Mouse (Mus musculus): ENCODE measurements around the gene Fam20c.

Fam20c gene

DNA sequence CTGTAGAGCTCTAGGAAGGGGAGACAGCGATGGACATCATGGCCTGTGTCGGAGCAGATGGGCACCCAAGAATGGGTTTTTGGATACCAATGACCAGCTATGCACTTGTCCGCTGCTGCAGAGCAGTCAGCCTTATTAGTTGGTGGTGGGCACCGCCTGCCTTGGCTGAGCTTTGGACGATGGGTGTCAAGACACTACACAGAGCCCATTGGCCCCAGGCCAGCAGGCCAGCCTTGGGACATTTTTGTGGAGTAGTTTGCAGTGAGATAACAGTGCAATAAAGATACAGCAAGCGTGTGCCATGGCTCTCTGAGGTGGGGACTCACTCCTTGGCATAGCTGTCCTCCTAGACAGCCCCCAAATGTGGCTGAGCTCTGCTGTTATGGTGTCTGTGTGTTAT is 55.5 kb downstream of the Fam20c start:
- no peak for DNase-seq (ENCODE audit: low spot score)

DNA sequence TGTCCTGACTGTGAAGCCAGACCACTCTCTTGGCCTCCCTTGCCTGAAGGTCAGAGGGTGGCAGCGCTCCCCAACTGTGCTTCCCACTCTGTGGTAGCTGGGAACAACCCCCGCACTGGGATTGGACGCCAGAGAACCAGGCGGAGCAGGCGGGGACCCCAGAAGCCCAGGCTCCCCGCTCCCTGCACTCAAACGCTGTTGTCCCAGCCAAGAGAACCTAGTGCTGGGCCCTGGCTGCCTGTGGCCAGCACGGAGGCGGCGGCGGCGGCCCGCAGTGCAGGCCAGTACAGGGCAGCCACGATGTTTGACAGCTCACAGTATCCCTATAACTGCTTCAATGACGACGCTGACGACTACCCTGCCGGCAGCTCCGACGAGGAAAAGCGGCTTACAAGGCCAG is 65.5 kb downstream of the Fam20c start, which contains the start of gene Gm5294:
Gene Gm5294 (plus strand): TSS at position 301 of the 400 bp plus-strand sequence.
- DNase-seq (ENCODE audit: low spot score) = no peak

- no peak for DNase-seq (ENCODE audit: low spot score)
These were observed 66.5 kb downstream of the Fam20c start for GRCm38 (mm10) chr5:138820717-138821332.

DNA sequence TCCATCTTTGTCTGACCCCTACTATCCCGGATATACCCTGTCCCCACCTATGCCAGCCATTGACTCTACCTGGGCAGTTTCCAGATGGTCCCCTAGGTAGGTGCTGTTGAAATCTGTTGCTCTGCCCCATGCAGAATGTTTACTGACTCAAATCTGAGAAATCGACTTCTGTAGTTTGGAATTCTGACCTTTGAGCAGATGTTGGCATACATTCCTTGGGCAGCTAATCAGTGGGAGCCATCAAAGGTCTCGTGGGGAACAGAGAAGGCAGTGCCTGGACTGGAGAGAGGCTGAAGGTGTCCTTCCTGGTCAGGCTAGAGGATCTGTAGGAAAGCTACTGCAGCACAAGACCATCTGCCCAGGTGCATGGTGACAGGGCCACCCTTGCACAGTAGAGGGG is 70.8 kb downstream of the Fam20c start:
- DNase-seq (ENCODE audit: low spot score) = no peak

GRCm38 (mm10) chr5:138833406-138833805 is 79.1 kb downstream of the Fam20c start:
- DNase-seq (ENCODE audit: low spot score) = no peak

- no peak for DNase-seq (ENCODE audit: low spot score)
These were observed 80.6 kb downstream of the Fam20c start for GRCm38 (mm10) chr5:138834910-138835309.

GRCm38 (mm10) chr5:138840981-138841380 is 86.7 kb downstream of the Fam20c start:
- DNase-seq (ENCODE audit: low spot score) = no peak

- no peak for DNase-seq (ENCODE audit: low spot score)
These were observed 89.0 kb downstream of the Fam20c start for GRCm38 (mm10) chr5:138843168-138843824.

- no peak for DNase-seq (ENCODE audit: low spot score)
These were observed 92.2 kb downstream of the Fam20c start for GRCm38 (mm10) chr5:138846506-138846905.

- peak; percentile 84 for DNase-seq (ENCODE audit: low spot score)
These were observed 93.8 kb downstream of the Fam20c start for GRCm38 (mm10) chr5:138848102-138848501.

DNA sequence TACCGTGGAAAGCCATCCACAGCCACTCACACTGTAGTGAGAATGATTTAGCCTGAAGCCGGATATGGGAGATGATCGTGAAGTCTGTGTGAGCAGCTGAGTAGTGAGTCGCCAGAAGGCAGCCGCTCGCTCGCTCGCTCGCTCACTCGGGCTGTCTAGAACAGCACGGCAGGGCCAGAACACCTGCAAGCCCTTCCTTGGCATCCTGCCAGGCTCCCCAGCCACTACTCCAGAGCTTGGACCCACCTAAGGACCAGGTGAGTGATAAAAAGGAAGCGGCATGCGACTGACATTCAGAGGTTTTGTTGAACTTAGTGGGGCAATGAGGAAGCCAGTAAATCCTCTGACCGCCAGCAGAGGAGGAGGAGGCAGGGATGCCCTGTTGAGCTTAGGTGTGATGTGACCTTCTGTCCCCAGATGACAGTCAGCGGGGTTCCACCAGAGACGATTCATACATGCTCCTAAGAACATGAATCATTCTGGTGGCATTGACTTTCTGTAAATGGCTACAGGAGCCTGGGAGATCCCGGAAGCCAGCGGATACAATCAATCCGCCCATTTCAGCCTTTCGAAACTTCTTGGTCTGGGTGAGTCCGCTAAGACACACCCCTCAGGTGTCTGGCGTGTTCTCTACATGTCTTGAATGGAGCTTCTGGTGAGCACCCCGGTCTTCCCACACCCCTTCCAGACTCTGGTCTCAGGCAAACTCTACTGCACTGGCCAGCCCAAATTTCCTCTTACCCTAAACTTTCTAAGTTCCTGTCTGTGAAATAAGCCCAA is 95.6 kb downstream of the Fam20c start:
- DNase-seq (ENCODE audit: low spot score) = no peak

DNA sequence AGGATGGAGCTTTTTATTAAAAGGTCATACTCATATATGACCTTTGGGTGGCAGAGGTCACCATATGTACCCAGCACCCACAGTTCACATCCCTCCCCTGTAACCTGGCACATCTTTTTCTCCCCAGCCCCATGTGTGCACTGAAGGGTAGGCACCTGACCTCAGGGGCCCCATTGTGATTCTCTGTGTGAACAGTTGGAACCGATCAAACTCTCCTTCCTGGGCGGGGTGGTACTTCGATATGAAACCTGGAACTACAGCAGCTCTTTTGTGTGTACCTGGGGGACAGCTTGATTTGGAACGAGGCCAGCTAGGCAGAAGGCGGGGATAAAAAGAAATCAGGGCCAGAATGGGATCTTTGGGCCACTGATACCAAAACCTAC is 96.1 kb downstream of the Fam20c start:
- no peak for DNase-seq (ENCODE audit: low spot score)

GRCm38 (mm10) chr5:138851296-138851780 is 97.0 kb downstream of the Fam20c start:
- no peak for DNase-seq (ENCODE audit: low spot score)

- no peak for DNase-seq (ENCODE audit: low spot score)
These were observed 97.8 kb downstream of the Fam20c start for GRCm38 (mm10) chr5:138852151-138852550.

- DNase-seq (ENCODE audit: low spot score) = no peak
These were observed 99.0 kb downstream of the Fam20c start for GRCm38 (mm10) chr5:138853349-138853748.

- peak; percentile 56 for DNase-seq (ENCODE audit: low spot score)
These were observed 102.8 kb downstream of the Fam20c start for GRCm38 (mm10) chr5:138857010-138857617.

DNA sequence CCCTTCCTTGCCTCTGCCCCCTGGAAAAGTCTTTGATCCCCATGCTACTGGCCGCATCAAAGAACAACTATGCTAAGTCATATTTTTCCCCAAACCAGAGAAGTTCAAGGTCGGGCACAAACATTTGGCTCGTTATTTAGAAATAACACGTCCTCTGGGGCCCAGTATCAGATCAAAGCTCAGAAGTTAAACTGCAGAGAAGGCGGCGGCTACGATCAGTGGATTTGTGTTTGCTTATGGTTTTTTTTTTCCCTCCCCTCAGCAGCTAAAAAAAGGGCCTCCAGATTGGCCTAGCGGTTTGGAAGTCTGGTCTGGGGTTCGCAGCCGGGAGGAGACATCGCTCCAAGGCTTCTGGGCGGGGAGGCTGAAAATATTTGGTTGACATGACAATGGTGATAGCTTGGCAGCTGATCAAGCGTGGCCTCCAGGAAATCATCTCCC is 103.5 kb downstream of the Fam20c start:
- DNase-seq (ENCODE audit: low spot score) = no peak

Data from yolk sac, embryonic 10.5 days (tissue).